Mouse (Mus musculus): ENCODE measurements at regions not wholly inside any gene's neighbourhood (a gene's known extent, or its start where the extent isn't known, plus 50 kb on each side); places are given as distances from the start of the nearest gene placed in this dataset.

GRCm38 (mm10) chr3:35699266-35699665, 54.6 kb upstream of the Atp11b start:
- H3K27me3 ChIP-seq (ENCODE audit: insufficient read depth, low read length), result no peaks in the 10 kb centered on the region
- no peak overlapping the region for H3K4me3 ChIP-seq (ENCODE audit: low read depth, low read length)
- no peak for TF ChIP-seq CTCF (IDR thresholded peaks at IDR 0.05)
- H3K27ac ChIP-seq (ENCODE audit: low read depth, low read length), result no peak overlapping the region
- H3K36me3 ChIP-seq (ENCODE audit: insufficient read depth, low read length), result no peaks in the 10 kb centered on the region
- H3K4me2 ChIP-seq (ENCODE audit: low read depth, low read length, poor library complexity, severe bottlenecking), result no peak overlapping the region
- ATAC-seq (ENCODE audit: low FRiP score), result no peak
- H3K9me3 ChIP-seq (ENCODE audit: low read length), result no peaks in the 10 kb centered on the region
- WGBS, result 92% methylated on average over 2 of the region's 2 CpGs
- H3K4me1 ChIP-seq (ENCODE audit: insufficient read depth, low read length), result no peaks in the 10 kb centered on the region
- no peak overlapping the region for H3K9ac ChIP-seq (replicated peaks; ENCODE audit: low read length, poor library complexity, severe bottlenecking)
- DNase-seq (ENCODE audit: low spot score), result no peak

- no peak overlapping the region for H3K4me2 ChIP-seq (ENCODE audit: low read depth, low read length, poor library complexity, severe bottlenecking)
- no peaks in the 10 kb centered on the region for H3K4me1 ChIP-seq (ENCODE audit: insufficient read depth, low read length)
- H3K9ac ChIP-seq (replicated peaks; ENCODE audit: low read length, poor library complexity, severe bottlenecking), result no peak overlapping the region
- no peaks in the 10 kb centered on the region for H3K9me3 ChIP-seq (ENCODE audit: low read length)
- no peaks in the 10 kb centered on the region for H3K27me3 ChIP-seq (ENCODE audit: insufficient read depth, low read length)
- no peak overlapping the region for H3K4me3 ChIP-seq (ENCODE audit: low read depth, low read length)
- no peaks in the 10 kb centered on the region for H3K36me3 ChIP-seq (ENCODE audit: insufficient read depth, low read length)
- no peak overlapping the region for H3K27ac ChIP-seq (ENCODE audit: low read depth, low read length)
- no peak for TF ChIP-seq CTCF (IDR thresholded peaks at IDR 0.05)
- DNase-seq (ENCODE audit: low spot score) (no peak), ATAC-seq (ENCODE audit: low FRiP score) (no peak)
Measured at GRCm38 (mm10) chr3:35699979-35700378, 53.9 kb upstream of the Atp11b start.

DNA sequence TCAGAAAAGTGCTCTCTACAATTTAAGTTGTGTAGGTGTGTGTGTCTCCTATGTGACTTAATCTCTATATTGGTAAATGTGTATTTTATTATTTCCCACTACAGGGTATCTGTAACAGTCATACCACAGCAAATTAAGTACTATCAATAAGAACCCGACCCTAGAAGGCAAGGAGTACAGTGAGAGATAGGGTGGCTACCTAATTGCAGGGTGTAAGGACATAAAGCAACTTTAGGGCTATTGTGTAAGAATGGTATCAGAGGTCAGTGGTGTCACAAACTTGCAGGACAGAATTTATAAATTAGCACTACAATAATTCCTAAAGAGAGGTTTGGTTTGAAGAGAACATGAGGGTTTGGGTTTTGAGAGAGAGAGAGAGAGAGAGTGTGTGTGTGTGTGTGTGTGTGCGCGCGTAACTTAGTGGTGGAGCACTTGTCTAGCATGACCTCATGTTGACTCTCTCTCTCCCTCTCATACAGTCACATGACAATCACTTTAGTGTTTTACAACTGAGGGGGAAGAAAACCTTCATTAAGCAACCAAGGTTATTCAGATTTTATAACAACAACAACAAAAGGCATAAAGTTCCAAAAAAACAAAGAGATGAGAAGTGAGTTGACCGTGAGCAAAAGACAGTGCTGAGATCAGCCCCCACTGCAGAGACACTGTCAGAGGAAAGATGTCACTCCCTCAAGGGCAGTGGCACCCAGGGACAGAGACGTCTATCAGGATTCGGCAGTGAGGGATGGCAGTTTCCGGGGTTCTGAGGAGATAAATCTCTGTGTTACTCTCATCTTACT, 50.2 kb upstream of the Atp11b start:
- Histone ChIP-seq H3K27ac (ENCODE audit: low read depth, low read length) (no peak overlapping the region), H3K4me2 (ENCODE audit: low read depth, low read length, poor library complexity, severe bottlenecking) (no peak overlapping the region), H3K4me3 (ENCODE audit: low read depth, low read length) (no peak overlapping the region), H3K27me3 (ENCODE audit: insufficient read depth, low read length) (no peaks in the 10 kb centered on the region), H3K9me3 (ENCODE audit: low read length) (no peaks in the 10 kb centered on the region), H3K4me1 (ENCODE audit: insufficient read depth, low read length) (no peaks in the 10 kb centered on the region), H3K36me3 (ENCODE audit: insufficient read depth, low read length) (no peaks in the 10 kb centered on the region), H3K9ac (replicated peaks; ENCODE audit: low read length, poor library complexity, severe bottlenecking) (no peak overlapping the region)
- ATAC-seq (ENCODE audit: low FRiP score) (no peak), DNase-seq (ENCODE audit: low spot score) (no peak)
- TF ChIP-seq CTCF (IDR thresholded peaks at IDR 0.05), result no peak
- WGBS, result 84% methylated on average over 8 of the region's 8 CpGs
